Mouse (Mus musculus) left cerebral cortex, postnatal 14 days (tissue): ENCODE results near the gene Tmem274. TPM values are rescaled to one million over a fixed set of nuclear protein-coding genes. Genes with fewer than 3 reads are reported as not detected.

ENCODE experiments used
- DNase-seq, 2 experiments: peaks; one replicate each; pipeline ENCODE4 v3.0.0; 2021 to 2022; ENCODE audit warnings: low spot score in 2 of 2, mixed read lengths in 1 of 2
- intact Hi-C: fragments of 180-260 bp; cut with DNase I; formaldehyde crosslinking; loops from one replicate; pipeline ENCODE4 v1.15.1; 2025
- total RNA-seq, 2 experiments: library from RNA; stranded (reverse); gene quantifications; 2 replicates each; pipeline ENCODE4 v1.2.3; 2021

The Tmem274 gene
- total RNA-seq, 2 experiments from 2014 or later = not detected

- no peak for DNase-seq
- intact Hi-C loops = no loop called here
Observed at GRCm38 (mm10) chr4:149462305-149462971, 14.7 kb upstream of the Tmem274 start.

DNA sequence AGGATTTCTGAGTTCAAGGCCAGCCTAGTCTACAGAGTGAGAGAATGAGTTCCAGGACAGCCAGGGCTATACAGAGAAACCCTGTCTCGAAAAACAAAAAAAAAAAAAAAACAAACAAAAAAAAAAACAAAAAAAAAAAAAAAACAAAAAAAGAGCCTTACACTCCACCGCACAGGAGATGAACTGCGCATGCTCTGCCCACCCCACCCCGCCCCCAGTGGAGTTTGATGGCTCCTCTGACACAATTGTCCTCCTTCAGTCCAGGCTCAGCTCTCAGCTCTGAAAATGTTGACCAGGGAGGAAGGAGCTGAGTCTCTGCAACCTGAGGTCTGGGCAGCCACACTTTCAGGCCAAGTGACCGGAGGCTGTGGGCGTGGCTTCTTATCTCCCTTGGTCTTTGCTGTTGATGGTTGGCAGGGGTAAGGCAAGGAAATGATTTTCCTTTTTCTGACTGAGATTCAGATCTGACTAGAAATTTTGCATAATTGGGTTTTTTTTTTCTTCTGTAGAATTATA lies 13.7 kb upstream of the Tmem274 start:
- no peak for DNase-seq
- intact Hi-C loops = no loop called here

GRCm38 (mm10) chr4:149469557-149469956 lies 7.6 kb upstream of the Tmem274 start:
- no peak for DNase-seq
- intact Hi-C loops = no loop called here

DNA sequence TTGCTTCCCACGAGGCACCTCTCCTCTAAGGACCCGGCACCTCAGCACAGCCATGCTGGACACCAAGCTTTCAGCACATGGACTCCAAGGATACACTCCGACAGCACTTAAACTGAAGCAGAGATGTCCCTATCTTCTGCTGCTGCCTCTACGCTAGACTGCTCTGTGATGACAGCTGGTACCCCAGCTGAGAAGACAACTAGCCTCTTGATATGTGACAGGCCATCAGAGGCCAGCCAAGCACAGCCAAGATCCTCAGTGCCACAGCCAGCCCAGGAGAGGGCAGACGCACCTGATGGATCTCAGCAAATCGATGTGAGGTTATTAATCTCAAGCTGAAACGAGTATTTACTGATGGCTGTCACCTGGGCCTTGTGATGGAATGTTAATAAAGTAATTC lies 2.1 kb upstream of the Tmem274 start:
- DNase-seq = no peak
- intact Hi-C loops = no loop called here

GRCm38 (mm10) chr4:149484566-149484965 lies 7.4 kb downstream of the Tmem274 start:
- intact Hi-C loops = no loop called here
- DNase-seq = peak in 1 of 2 experiments; percentile 11

DNA sequence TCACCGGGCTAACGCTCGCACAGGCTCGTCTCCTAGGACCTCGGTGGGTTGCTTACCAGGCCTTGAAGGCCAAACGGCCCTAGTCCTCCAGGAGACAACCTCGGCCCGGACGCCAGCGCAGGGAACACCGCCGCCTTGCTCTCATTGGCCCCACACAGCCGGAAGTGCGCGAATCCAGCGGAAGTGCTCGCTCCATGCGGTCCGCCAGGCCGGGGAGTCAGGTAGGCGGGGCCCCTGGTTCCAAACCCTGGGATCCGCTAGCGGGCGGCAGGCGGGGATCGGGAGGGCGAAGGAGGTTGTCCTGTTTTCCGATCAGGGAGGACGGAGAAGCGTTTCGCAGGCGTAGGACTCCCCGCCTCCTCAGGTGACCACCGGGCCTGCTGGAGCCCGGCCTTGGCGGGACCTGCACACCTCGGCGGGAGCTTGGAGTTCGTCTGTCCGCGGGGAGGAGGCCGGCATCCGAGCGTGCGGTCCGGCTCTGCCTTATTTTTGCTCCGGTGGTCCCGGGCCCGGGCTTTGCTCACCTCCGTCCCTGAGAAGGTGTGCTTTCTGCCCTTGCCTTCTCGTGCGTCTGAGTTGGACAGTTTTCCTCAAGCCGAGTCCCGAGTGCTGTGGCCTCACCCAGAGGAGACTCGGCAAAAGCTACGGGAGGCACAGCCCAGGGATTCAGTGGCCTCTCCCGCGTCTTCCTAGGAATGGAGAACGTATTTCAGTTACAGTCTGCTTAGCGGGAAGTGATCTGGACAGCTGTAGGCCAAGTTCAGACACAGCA lies 8.1 kb downstream of the Tmem274 start, which contains the start of the genes Nmnat1 and Lzic:
Gene Nmnat1, minus strand, starts transcription at position 150 of the 772 bp plus-strand sequence.
Gene Lzic, plus strand, starts transcription at position 177 of the 772 bp plus-strand sequence.
- intact Hi-C loops = loop anchor here (5.0 kb wide), 1 partner anchor 62 kb away; no protein-coding TSS in a partner anchor
- DNase-seq = peak; percentile 91 to 93

DNA sequence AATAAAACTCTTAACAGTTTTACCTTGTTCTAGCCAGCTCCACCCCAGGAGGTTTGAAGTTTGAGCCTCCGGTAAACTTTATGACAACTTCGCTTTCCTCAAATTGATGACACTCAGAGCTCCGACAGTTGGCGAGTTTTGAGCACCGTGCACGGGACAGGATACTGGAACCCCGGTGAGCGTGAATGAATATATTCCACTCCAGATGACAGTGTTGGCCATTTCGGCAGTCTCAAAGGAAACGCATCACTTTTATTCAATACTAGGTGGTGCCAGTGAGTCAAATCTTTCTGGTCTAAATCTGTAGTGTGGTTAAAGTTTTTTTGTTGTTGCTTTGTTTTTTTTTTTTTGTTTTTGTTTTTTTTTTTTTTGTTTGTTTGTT lies 8.6 kb downstream of the Tmem274 start:
- intact Hi-C loops = loop anchor here (5.0 kb wide), 1 partner anchor 61 kb away; no protein-coding TSS in a partner anchor
- peak; percentile 14 to 30 for DNase-seq

DNA sequence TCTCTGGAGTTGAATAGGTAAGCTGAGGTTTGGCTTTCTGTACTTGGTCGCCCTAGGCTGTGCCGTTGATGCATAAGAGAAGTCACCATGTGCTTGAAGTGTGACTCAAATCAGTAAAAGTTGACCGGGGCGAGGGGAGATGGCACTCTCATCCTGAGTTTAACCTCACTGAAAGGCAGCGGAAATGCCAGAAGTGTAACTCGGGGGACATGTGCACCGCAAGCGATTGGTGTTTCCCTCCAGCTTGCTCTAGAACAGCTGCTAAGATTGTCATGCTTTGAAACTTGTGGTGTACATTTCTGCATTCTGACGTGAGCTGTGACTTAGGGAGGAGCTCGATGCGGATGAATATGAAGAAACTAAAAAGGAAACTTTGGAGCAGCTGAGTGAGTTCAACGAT lies 10.6 kb downstream of the Tmem274 start:
- intact Hi-C loops = loop anchor here (5.0 kb wide), 1 partner anchor 60 kb away; no protein-coding TSS in a partner anchor
- DNase-seq = no peak

- intact Hi-C loops = loop anchor here (5.0 kb wide), 1 partner anchor 58 kb away; no protein-coding TSS in a partner anchor
- DNase-seq = no peak
Observed at GRCm38 (mm10) chr4:149489415-149490240, 12.4 kb downstream of the Tmem274 start.

DNA sequence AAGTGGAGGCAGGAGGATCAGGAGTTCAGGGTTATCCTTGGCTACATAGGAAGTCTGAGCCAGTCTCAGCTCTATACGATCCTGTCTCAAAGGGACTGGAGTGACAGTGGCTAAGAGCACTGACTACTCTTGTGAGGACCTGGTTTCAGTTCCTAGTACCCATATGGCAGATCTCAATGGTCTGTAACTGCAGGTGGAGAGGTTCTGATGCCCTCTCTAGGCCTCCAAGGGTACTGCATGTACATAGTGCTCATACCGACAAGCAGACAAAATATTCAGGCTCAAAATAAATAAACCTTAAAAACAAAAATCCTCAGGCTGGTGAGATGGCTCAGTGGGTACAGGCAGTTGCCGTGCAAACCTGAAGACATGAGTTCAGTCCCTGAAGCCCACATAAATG lies 14.0 kb downstream of the Tmem274 start:
- no peak for DNase-seq
- intact Hi-C loops = no loop called here

GRCm38 (mm10) chr4:149496612-149497011 lies 19.4 kb downstream of the Tmem274 start:
- intact Hi-C loops = no loop called here
- peak in 1 of 2 experiments; percentile 37 for DNase-seq

GRCm38 (mm10) chr4:149498901-149499300 lies 21.7 kb downstream of the Tmem274 start:
- no peak for DNase-seq
- intact Hi-C loops = no loop called here

- intact Hi-C loops = no loop called here
- no peak for DNase-seq
Observed at GRCm38 (mm10) chr4:149499790-149500189, 22.6 kb downstream of the Tmem274 start.

GRCm38 (mm10) chr4:149504363-149504762 lies 27.2 kb downstream of the Tmem274 start:
- no peak for DNase-seq
- intact Hi-C loops = no loop called here

GRCm38 (mm10) chr4:149504858-149505257 lies 27.7 kb downstream of the Tmem274 start:
- no peak for DNase-seq
- intact Hi-C loops = no loop called here

DNA sequence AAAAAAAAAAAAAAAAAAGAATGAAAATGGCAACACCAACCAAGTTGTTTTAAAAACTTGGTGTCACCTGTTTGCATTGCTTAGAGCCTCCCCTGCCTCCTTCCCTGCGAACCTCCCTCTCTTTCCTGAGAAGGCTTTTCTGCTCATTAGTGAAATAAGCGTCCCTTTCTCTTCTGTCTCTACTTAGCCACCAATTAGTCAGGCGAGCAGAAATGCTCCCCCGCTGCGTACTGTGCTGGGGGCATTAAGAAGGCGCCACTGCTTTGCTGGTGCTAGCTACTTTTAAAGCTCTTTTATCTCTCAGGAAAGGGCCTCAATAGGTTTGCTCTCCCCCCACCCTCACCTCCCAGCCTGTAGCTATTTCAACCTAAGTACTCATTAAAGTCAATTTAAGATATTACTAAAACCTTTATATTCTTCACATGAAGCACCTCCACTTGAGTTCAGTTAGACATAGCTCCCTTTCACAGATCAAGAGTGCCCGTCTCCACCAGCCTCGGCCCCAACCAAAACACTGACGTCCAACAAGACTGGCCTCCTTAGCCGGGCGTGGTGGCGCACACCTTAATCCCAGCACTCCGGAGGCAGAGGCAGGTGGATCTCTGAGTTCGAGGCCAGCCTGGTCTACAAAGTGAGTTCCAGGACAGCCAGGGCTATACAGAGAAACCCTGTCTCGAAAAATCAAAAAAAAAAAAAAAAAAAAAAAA lies 28.2 kb downstream of the Tmem274 start:
- no peak for DNase-seq
- intact Hi-C loops = no loop called here

DNA sequence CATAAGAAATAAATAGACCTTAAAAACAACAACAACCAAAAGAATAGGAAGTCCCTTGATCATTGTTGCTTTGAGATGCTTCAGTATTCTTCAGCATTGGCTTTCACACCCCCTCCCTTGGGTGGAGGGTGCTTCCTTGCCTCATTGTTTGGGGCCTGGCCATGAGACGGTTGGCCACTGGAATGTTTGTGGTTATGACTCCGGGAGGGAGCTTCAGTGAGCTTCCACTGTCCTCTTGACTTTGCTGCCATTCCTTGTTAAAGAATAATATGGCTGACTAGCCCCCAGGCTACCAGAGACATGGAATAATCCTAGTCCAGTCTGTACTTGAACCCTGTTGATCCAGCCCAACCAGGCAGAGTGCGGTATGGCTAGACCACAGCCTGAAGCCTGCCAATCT lies 29.7 kb downstream of the Tmem274 start:
- no peak for DNase-seq
- intact Hi-C loops = no loop called here

DNA sequence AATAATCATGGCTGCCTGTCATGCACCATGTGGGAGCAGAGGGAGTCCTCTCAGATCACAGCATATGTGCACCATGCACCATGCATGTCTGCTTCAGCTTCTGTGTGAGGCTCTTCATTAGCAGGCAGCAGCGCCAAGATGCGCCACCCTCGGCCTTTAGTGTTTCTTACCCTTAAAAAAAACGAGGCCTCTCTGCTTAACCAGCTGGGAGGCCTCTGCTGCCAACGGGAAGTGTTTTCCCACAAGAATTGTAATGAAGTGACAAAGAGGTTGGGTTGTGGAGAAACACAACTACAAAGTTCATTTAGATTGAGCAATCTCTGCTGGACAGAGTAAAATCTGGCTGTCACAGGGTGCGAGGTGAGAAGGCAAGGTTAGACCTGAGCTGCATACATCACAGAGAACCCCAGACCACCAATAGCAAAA lies 34.1 kb downstream of the Tmem274 start:
- DNase-seq = no peak
- intact Hi-C loops = no loop called here

DNA sequence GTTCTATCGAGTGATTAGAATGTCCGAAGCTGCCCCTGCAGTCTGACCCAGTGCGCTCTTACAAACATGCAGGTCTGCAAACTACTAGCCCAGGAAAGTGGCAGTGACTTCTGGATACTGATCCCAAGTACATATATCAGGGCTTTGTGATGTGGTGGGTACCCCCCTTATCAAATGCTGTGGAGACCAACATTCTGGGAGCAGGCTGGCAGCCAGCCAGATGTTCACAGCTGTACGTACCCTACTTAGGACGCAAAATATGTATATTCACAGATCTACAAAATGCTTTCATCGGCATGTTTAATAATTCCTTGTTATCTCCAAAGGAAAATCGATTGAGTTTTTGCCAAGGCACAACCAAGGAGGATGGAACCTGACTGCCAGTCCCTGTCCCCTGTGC lies 34.9 kb downstream of the Tmem274 start:
- intact Hi-C loops = no loop called here

More for the DNA sequence above, 34.9 kb downstream of the Tmem274 start:
- no peak for DNase-seq
